Mouse (Mus musculus) lung, adult 2 months (tissue): Measurements from ENCODE around the gene Muc16.

Experiments used
- CTCF ChIP-seq: fragments of 200-500 bp; IDR thresholded peaks from 2 replicates; pipeline ENCODE4 v1.5.1; 2011; ENCODE audit warnings: mild to moderate bottlenecking, low read length, control low read depth; ENCODE audit not compliant: insufficient read depth
- POLR2A ChIP-seq: fragments of 200-500 bp; IDR thresholded peaks from 2 replicates; pipeline ENCODE4 v1.6.1; 2011; ENCODE audit warnings: low read depth, mild to moderate bottlenecking, control low read depth, low read length, borderline replicate concordance; ENCODE audit errors: extremely low read depth

GRCm38 (mm10) chr9:18674480-18675154 lies at the start of gene Muc16:
- TF ChIP-seq CTCF (no peak), POLR2A (no peak)
